Mouse (Mus musculus) duodenum, adult 2 months (tissue): Measurements from ENCODE around the gene Hist1h2bq. TPM values are rescaled to one million over a fixed set of nuclear protein-coding genes. Genes with fewer than 3 reads are reported as not detected.

Experiments
- polyA plus RNA-seq: library from polyadenylated mRNA; depleted of rRNA; stranded (reverse); fragments of >200 nt; gene quantifications from 2 replicates; pipeline ENCODE4 v1.2.3, GENCODE M21; 2012; ENCODE audit warnings: low replicate concordance; rRNA removed

Gene Hist1h2bq
- polyA plus RNA-seq = 23.5 and 27.4 TPM in 2 replicates

GRCm38 (mm10) chr13:21810073-21810472 lies at the start of gene Hist1h2bq, which contains the start of gene Hist1h2ao:
Gene Hist1h2bq (minus strand): TSS chr13:21810197.
Gene Hist1h2ao (plus strand): TSS chr13:21810465.

GRCm38 (mm10) chr13:21833461-21833860 lies 23.5 kb upstream of the Hist1h2bq start, which contains the start of the genes Hist1h2ap and Hist1h2br:
Gene Hist1h2ap (minus strand): TSS chr13:21833507.
Gene Hist1h2br (plus strand): TSS chr13:21833743.

GRCm38 (mm10) chr13:21831418-21832394 lies 21.7 kb upstream of the Hist1h2bq start, which contains the start of gene Hist1h4n:
Gene Hist1h4n (minus strand): TSS chr13:21832196.

GRCm38 (mm10) chr13:21811539-21811938 lies 1.5 kb upstream of the Hist1h2bq start, which contains the start of gene Hist1h4m:
Gene Hist1h4m (plus strand): TSS chr13:21811746.

GRCm38 (mm10) chr13:21786899-21787629 lies 22.9 kb downstream of the Hist1h2bq start, which contains the start of the genes Hist1h2an and Hist1h2bp:
Gene Hist1h2an (minus strand): TSS chr13:21787218.
Gene Hist1h2bp (plus strand): TSS chr13:21787461.

GRCm38 (mm10) chr13:21783255-21783617 lies 26.8 kb downstream of the Hist1h2bq start, which contains the start of gene Hist1h3i:
Gene Hist1h3i (minus strand): TSS chr13:21783370.

GRCm38 (mm10) chr13:21779767-21780731 lies 29.9 kb downstream of the Hist1h2bq start, which contains the start of gene Hist1h1b:
Gene Hist1h1b (minus strand): TSS chr13:21780625.

Other genes with a start within 250 kb of the Hist1h2bq start
- not detected in 2 replicates for gene Olfr1364, start 228.4 kb downstream of the Hist1h2bq start, polyA plus RNA-seq
- gene Olfr1362, start 196.2 kb downstream of the Hist1h2bq start, polyA plus RNA-seq = not detected in 2 replicates
- gene Olfr11, start 167.7 kb downstream of the Hist1h2bq start, polyA plus RNA-seq = not detected in 2 replicates
- not detected in 2 replicates for gene Olfr1361, start 146.8 kb downstream of the Hist1h2bq start, polyA plus RNA-seq
- gene Olfr1360, start 132.8 kb downstream of the Hist1h2bq start, polyA plus RNA-seq = not detected in 2 replicates
- not detected in 2 replicates for gene Olfr1359, start 112.1 kb downstream of the Hist1h2bq start, polyA plus RNA-seq
- 7.5 and 8.8 TPM in 2 replicates for gene Hist1h2bl, start 94.1 kb downstream of the Hist1h2bq start, polyA plus RNA-seq
- gene Hist1h2ai, start 93.8 kb downstream of the Hist1h2bq start, polyA plus RNA-seq = 13.1 and 96.4 TPM in 2 replicates
- gene Hist1h3h, start 92.5 kb downstream of the Hist1h2bq start, polyA plus RNA-seq = 70.2 and 104 TPM in 2 replicates
- 3.8 and 7.0 TPM in 2 replicates for gene Hist1h2bm, start 88.2 kb downstream of the Hist1h2bq start, polyA plus RNA-seq
- gene Hist1h4j, start 75.1 kb downstream of the Hist1h2bq start, polyA plus RNA-seq = 3.1 and 3.3 TPM in 2 replicates
- 26.4 and 32.3 TPM in 2 replicates for gene Hist1h4k, start 59.7 kb downstream of the Hist1h2bq start, polyA plus RNA-seq
- 28.1 and 60.3 TPM in 2 replicates for gene Hist1h2ak, start 56.4 kb downstream of the Hist1h2bq start, polyA plus RNA-seq
- gene Hist1h2bn, start 56.1 kb downstream of the Hist1h2bq start, polyA plus RNA-seq = 10.3 and 18.9 TPM in 2 replicates
- gene Hist1h1b, start 29.6 kb downstream of the Hist1h2bq start, polyA plus RNA-seq = 1.6 and 2.1 TPM in 2 replicates
- gene Hist1h3i, start 26.8 kb downstream of the Hist1h2bq start, polyA plus RNA-seq = 76.2 and 99.7 TPM in 2 replicates
- gene Hist1h2an, start 23.0 kb downstream of the Hist1h2bq start, polyA plus RNA-seq = 8.4 and 153 TPM in 2 replicates
- gene Hist1h2bp, start 22.7 kb downstream of the Hist1h2bq start, polyA plus RNA-seq = 2.6 and 4.6 TPM in 2 replicates
- not detected in 2 replicates for gene Hist1h2ao, start 268 bp upstream of the Hist1h2bq start, polyA plus RNA-seq
- 1.3 and 6.9 TPM in 2 replicates for gene Hist1h4m, start 1.5 kb upstream of the Hist1h2bq start, polyA plus RNA-seq
- 20.7 and 25.5 TPM in 2 replicates for gene Hist1h4n, start 22.0 kb upstream of the Hist1h2bq start, polyA plus RNA-seq
- 223 and 1,937 TPM in 2 replicates for gene Hist1h2ap, start 23.3 kb upstream of the Hist1h2bq start, polyA plus RNA-seq
- gene Hist1h2br, start 23.5 kb upstream of the Hist1h2bq start, polyA plus RNA-seq = 22.5 and 29.8 TPM in 2 replicates
- 0.14 and 0.51 TPM in 2 replicates for gene Zfp184, start 134.9 kb upstream of the Hist1h2bq start, polyA plus RNA-seq
- not detected in 2 replicates for gene Pom121l2, start 171.0 kb upstream of the Hist1h2bq start, polyA plus RNA-seq
- gene Prss16, start 199.5 kb upstream of the Hist1h2bq start, polyA plus RNA-seq = 1.4 and 2.5 TPM in 2 replicates
- 34.5 and 86.3 TPM in 2 replicates for gene Hist1h2ah, start 225.4 kb upstream of the Hist1h2bq start, polyA plus RNA-seq
- 17.4 and 23.1 TPM in 2 replicates for gene Hist1h2bk, start 225.7 kb upstream of the Hist1h2bq start, polyA plus RNA-seq
- 4.0 and 9.6 TPM in 2 replicates for gene Hist1h4i, start 231.2 kb upstream of the Hist1h2bq start, polyA plus RNA-seq
- gene Hist1h2ag, start 232.7 kb upstream of the Hist1h2bq start, polyA plus RNA-seq = 6.2 and 30.8 TPM in 2 replicates
- 19.4 and 20.7 TPM in 2 replicates for gene Hist1h2bj, start 233.0 kb upstream of the Hist1h2bq start, polyA plus RNA-seq